Mouse (Mus musculus) CH12.LX (cell line): ENCODE measurements around the gene Ddr1. TPM values are rescaled to one million over a fixed set of nuclear protein-coding genes. Genes with fewer than 3 reads are reported as not detected.

Source experiments
- DNase-seq: peaks from one replicate; pipeline ENCODE4 v3.0.0-alpha.2; 2013; ENCODE audit errors: extremely low read depth
- H3K27ac ChIP-seq: 2 replicates; pipeline ENCODE4 v1.5.1; 2012; ENCODE audit warnings: low read depth, mild to moderate bottlenecking, control low read depth, moderate library complexity; ENCODE audit not compliant: insufficient read depth
- H3K27me3 ChIP-seq: replicated peaks from 2 replicates; pipeline ENCODE3; 2012; ENCODE audit warnings: inconsistent platforms
- H3K36me3 ChIP-seq, 2 experiments: replicated peaks in 1 of 2; 2 replicates each; pipeline versions ENCODE3 to v1.6.1; 2012; ENCODE audit warnings: inconsistent platforms in 1 of 2, low read length in 1 of 2, mild to moderate bottlenecking in 1 of 2, mixed read lengths in 1 of 2, moderate library complexity in 1 of 2; ENCODE audit not compliant: control insufficient read depth in 1 of 2, insufficient read depth in 1 of 2
- H3K4me1 ChIP-seq, 2 experiments: 2 replicates each; pipeline ENCODE4 v1.6.1; 2012; ENCODE audit warnings: inconsistent platforms in 1 of 2, moderate library complexity in 1 of 2; ENCODE audit not compliant: insufficient read depth in 2 of 2, control insufficient read depth in 1 of 2
- H3K4me2 ChIP-seq: 2 replicates; pipeline ENCODE4 v1.6.1; 2012; ENCODE audit warnings: low read depth, mild to moderate bottlenecking, control low read depth; ENCODE audit not compliant: poor library complexity, insufficient read depth, severe bottlenecking
- H3K4me3 ChIP-seq, 3 experiments: fragments of 150-350 bp in 1 of 3; sonication (generic) in 1 of 3; replicated peaks in 1 of 3; 2 replicates each; pipeline versions ENCODE3 to v1.5.1; 2011 to 2012; ENCODE audit warnings: low read depth in 2 of 3, low read length in 2 of 3, mild to moderate bottlenecking in 2 of 3, moderate library complexity in 2 of 3, control low read depth in 1 of 3, improper control_type of control experiment in 1 of 3, inconsistent platforms in 1 of 3, mixed read lengths in 1 of 3; ENCODE audit not compliant: poor library complexity in 1 of 3
- H3K79me2 ChIP-seq: replicated peaks from 2 replicates; pipeline ENCODE4 v1.6.1; 2012; ENCODE audit warnings: mild to moderate bottlenecking, moderate library complexity; ENCODE audit not compliant: control insufficient read depth, poor library complexity, insufficient read depth, severe bottlenecking; ENCODE audit errors: extremely low read depth
- H3K9ac ChIP-seq: 2 replicates; pipeline ENCODE4 v1.6.1; 2012; ENCODE audit warnings: low read depth, mild to moderate bottlenecking, control low read depth, moderate library complexity; ENCODE audit not compliant: insufficient read depth
- H3K9me3 ChIP-seq: replicated peaks from 2 replicates; pipeline ENCODE3; 2012; ENCODE audit warnings: low read length, inconsistent platforms, mixed read lengths
- BHLHE40 ChIP-seq: IDR thresholded peaks from 2 replicates; pipeline ENCODE4 v1.6.1; 2011; ENCODE audit warnings: mild to moderate bottlenecking, low read depth, low read length, improper control_type of control experiment
- CHD1 ChIP-seq: IDR thresholded peaks from 2 replicates; pipeline ENCODE4 v1.6.1; 2012; ENCODE audit warnings: low read depth, low read length, improper control_type of control experiment, inconsistent platforms
- ELF1 ChIP-seq: IDR thresholded peaks from 2 replicates; pipeline ENCODE4 v1.6.1; 2014; ENCODE audit warnings: low read depth, mild to moderate bottlenecking, inconsistent platforms, low read length, improper control_type of control experiment
- EP300 ChIP-seq: IDR thresholded peaks from 2 replicates; pipeline ENCODE4 v1.6.1; 2011; ENCODE audit warnings: low read length, improper control_type of control experiment
- ETS1 ChIP-seq: conservative IDR thresholded peaks from 2 replicates; pipeline ENCODE4 v1.6.1; 2012; ENCODE audit warnings: low read depth, mild to moderate bottlenecking, inconsistent platforms, low read length, improper control_type of control experiment, moderate library complexity
- HCFC1 ChIP-seq: IDR thresholded peaks from 2 replicates; pipeline ENCODE4 v1.6.1; 2012; ENCODE audit warnings: low read depth, mild to moderate bottlenecking, inconsistent platforms, low read length, improper control_type of control experiment
- JUND ChIP-seq: conservative IDR thresholded peaks from 2 replicates; pipeline ENCODE4 v1.6.1; 2011; ENCODE audit warnings: low read depth, low read length, improper control_type of control experiment
- KAT2A ChIP-seq: IDR thresholded peaks from 2 replicates; pipeline ENCODE4 v1.6.1; 2012; ENCODE audit warnings: low read length, improper control_type of control experiment, inconsistent platforms; ENCODE audit not compliant: insufficient replicate concordance
- MAFK ChIP-seq: IDR thresholded peaks from 2 replicates; pipeline ENCODE4 v1.6.1; 2011; ENCODE audit warnings: low read length, improper control_type of control experiment; ENCODE audit not compliant: insufficient replicate concordance
- MAZ ChIP-seq: IDR thresholded peaks from 2 replicates; pipeline ENCODE4 v1.6.1; 2012; ENCODE audit warnings: low read depth, mild to moderate bottlenecking, inconsistent platforms, low read length, improper control_type of control experiment, moderate library complexity
- MEF2A ChIP-seq: IDR thresholded peaks from 2 replicates; pipeline ENCODE4 v1.6.1; 2014; ENCODE audit warnings: low read depth, mild to moderate bottlenecking, inconsistent platforms, low read length, improper control_type of control experiment, borderline replicate concordance
- NELFE ChIP-seq: IDR thresholded peaks from 2 replicates; pipeline ENCODE4 v1.6.1; 2011; ENCODE audit warnings: low read depth, low read length, improper control_type of control experiment
- NRF1 ChIP-seq: IDR thresholded peaks from 2 replicates; pipeline ENCODE4 v1.6.1; 2014; ENCODE audit warnings: low read depth, mild to moderate bottlenecking, inconsistent platforms, low read length, improper control_type of control experiment, moderate library complexity
- PAX5 ChIP-seq: IDR thresholded peaks from 2 replicates; pipeline ENCODE4 v1.6.1; 2012; ENCODE audit warnings: low read length, inconsistent platforms, mixed read lengths
- RAD21 ChIP-seq: IDR thresholded peaks from 2 replicates; pipeline ENCODE4 v1.6.1; 2011; ENCODE audit warnings: low read depth, mild to moderate bottlenecking, low read length, improper control_type of control experiment, moderate library complexity
- SIN3A ChIP-seq: IDR thresholded peaks from 2 replicates; pipeline ENCODE4 v1.6.1; 2012; ENCODE audit warnings: low read length, improper control_type of control experiment, inconsistent platforms
- TCF12 ChIP-seq: IDR thresholded peaks from 2 replicates; pipeline ENCODE4 v1.6.1; 2014; ENCODE audit warnings: low read depth, mild to moderate bottlenecking, inconsistent platforms, low read length, improper control_type of control experiment
- USF1 ChIP-seq: IDR thresholded peaks from 2 replicates; pipeline ENCODE4 v1.6.1; 2014; ENCODE audit warnings: low read depth, mild to moderate bottlenecking, inconsistent platforms, low read length, improper control_type of control experiment
- USF2 ChIP-seq: conservative IDR thresholded peaks from 2 replicates; pipeline ENCODE4 v1.6.1; 2011; ENCODE audit warnings: low read depth, low read length, improper control_type of control experiment
- ZKSCAN1 ChIP-seq: IDR thresholded peaks from 2 replicates; pipeline ENCODE4 v1.6.1; 2012; ENCODE audit warnings: low read depth, inconsistent platforms, low read length, improper control_type of control experiment, borderline replicate concordance
- ZNF384 ChIP-seq: IDR thresholded peaks from 2 replicates; pipeline ENCODE4 v1.6.1; 2012; ENCODE audit warnings: low read depth, low read length, improper control_type of control experiment, inconsistent platforms
- dilution Hi-C: fragments of 300-500 bp; cut with MboI; formaldehyde crosslinking; loops from 2 replicates; pipeline ENCODE4 v1.14.3; 2020; ENCODE audit warnings: low sequenced_read_pairs; ENCODE audit not compliant: extremely low pct_unique_long_range_greater_than_20kb, extremely low pct_ligation_motif_present
- in situ Hi-C: fragments of 300-500 bp; cut with MboI; formaldehyde crosslinking; loops from 3 replicates; pipeline ENCODE4 v1.14.3; 2019; ENCODE audit warnings: low sequenced_read_pairs, low pct_ligation_motif_present, low pct_unique_long_range_greater_than_20kb, mixed read lengths
- polyA plus RNA-seq: library from polyadenylated mRNA; unstranded; fragments of >175 nt; gene quantifications from 2 replicates; pipeline ENCODE4 v1.2.1, GENCODE M21; 2012; ENCODE audit warnings: low read depth; ENCODE audit not compliant: insufficient read length
- total RNA-seq, 2 experiments: library from RNA; depleted of rRNA; stranded (reverse); fragments of 300-350 nt in 1 of 2; fragments of >200 nt in 1 of 2; gene quantifications; 2 replicates each; pipeline ENCODE4 v1.2.3; 2012 to 2014

Ddr1 gene
- total and polyA plus RNA-seq, 3 experiments, result 0.83 to 3.6 (median 3.1) TPM

DNA sequence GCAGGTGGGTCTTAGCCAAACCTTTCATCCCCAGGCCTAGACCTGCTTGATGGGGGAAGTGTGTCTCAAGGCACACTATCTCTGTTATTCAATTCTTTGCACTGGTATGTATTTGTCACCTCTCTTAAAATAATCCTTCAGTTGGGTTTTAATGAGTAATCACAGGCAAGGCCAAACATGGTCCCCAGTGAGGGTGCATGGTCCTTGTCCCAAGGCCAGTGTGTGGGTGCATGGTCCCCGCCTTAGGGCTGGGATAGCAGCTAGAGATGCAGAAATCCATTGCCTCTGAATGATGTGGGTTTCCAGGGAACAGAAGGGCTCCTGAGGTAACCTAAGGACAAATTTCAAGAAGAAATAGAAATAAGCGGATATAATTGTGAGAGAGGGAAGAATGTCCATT lies 39.9 kb upstream of the Ddr1 start:
- Histone ChIP-seq H3K27me3 (no peaks in the 10 kb centered on the region), H3K9me3 (no peaks in the 10 kb centered on the region), H3K36me3 (no peaks in the 10 kb centered on the region), H3K4me2 (no peak overlapping the region), H3K9ac (no peak overlapping the region), H3K4me3 (no peak overlapping the region), H3K79me2 (no peaks in the 10 kb centered on the region), H3K4me1 (peaks cover 0 to 20% of the 10 kb centered on the region in 2 experiments; a peak in 2 of 4 replicates), H3K27ac (no peak overlapping the region)
- in situ Hi-C loops, result loop anchor here (5.0 kb wide), 1 partner anchor 83 kb away; no protein-coding TSS in a partner anchor
- DNase-seq, result no peak
- dilution Hi-C loops, result no loop called here
- TF ChIP-seq USF1, result no peak
- no peak for TF ChIP-seq EP300
- TF ChIP-seq NRF1, result no peak
- TF ChIP-seq HCFC1, result no peak
- TF ChIP-seq RAD21, result no peak
- TF ChIP-seq ZNF384, result no peak
- no peak for TF ChIP-seq MAZ
- no peak for TF ChIP-seq TCF12
- TF ChIP-seq KAT2A, result no peak
- no peak for TF ChIP-seq SIN3A
- no peak for TF ChIP-seq MAFK
- TF ChIP-seq ELF1, result no peak
- TF ChIP-seq ETS1, result no peak
- no peak for TF ChIP-seq CHD1
- no peak for TF ChIP-seq BHLHE40

DNA sequence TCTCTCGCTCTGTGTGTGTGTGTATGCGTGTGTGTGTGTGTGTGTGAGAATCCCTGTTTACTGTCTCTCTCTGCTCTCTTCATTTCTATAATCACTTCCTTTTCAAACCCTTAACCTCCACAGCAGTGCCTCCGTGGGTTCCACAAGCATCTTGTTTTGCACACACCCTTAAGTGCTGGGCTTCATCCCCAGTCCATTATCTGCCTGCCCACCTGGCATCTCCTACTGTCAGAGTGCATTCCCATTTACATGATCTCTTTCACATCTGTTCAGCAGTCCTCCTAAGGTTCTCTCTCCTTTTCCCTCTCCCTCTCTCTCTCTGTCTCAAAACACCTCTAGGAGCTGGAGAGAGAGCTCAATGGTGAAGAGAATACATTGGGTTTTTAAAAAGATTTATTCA lies 38.5 kb upstream of the Ddr1 start:
- H3K27ac ChIP-seq, result no peak overlapping the region
- no peak overlapping the region for H3K4me2 ChIP-seq
- dilution Hi-C loops, result no loop called here
- H3K4me1 ChIP-seq, result peaks cover 0 to 23% of the 10 kb centered on the region in 2 experiments; a peak in 2 of 4 replicates
- H3K4me3 ChIP-seq, result no peak overlapping the region
- in situ Hi-C loops, result loop anchor here (5.0 kb wide), 1 partner anchor 84 kb away; no protein-coding TSS in a partner anchor
- H3K36me3 ChIP-seq, result no peaks in the 10 kb centered on the region
- H3K27me3 ChIP-seq, result peaks cover 3% of the 10 kb centered on the region
- no peak overlapping the region for H3K9ac ChIP-seq
- no peaks in the 10 kb centered on the region for H3K79me2 ChIP-seq
- TF ChIP-seq NRF1 (no peak), USF2 (no peak), KAT2A (no peak), MEF2A (no peak), ZNF384 (no peak), ZKSCAN1 (no peak), PAX5 (no peak), NELFE (no peak), JUND (no peak)
- H3K9me3 ChIP-seq, result no peaks in the 10 kb centered on the region
- no peak for DNase-seq
